Mouse (Mus musculus) macrophage (primary cell): ENCODE measurements around the gene Gzmn. TPM values are rescaled to one million over a fixed set of nuclear protein-coding genes. Genes with fewer than 3 reads are reported as not detected.

Experiments
- H3K27ac ChIP-seq: fragments of 350-480 bp; formaldehyde crosslinking; 2 replicates; pipeline ENCODE4 v1.9.0; 2021
- H3K36me3 ChIP-seq: fragments of 350-480 bp; formaldehyde crosslinking; 2 replicates; pipeline ENCODE4 v1.9.0; 2021; ENCODE audit errors: inconsistent target
- H3K4me3 ChIP-seq: fragments of 350-480 bp; formaldehyde crosslinking; 2 replicates; pipeline ENCODE4 v1.9.0; 2021; ENCODE audit errors: inconsistent target
- H3K79me2 ChIP-seq: fragments of 350-480 bp; formaldehyde crosslinking; 2 replicates; pipeline ENCODE4 v1.9.0; 2021; ENCODE audit errors: inconsistent target
- WGBS: methylation state at CpG from one replicate; pipeline ENCODE4 v1.1.7; 2026; ENCODE audit warnings: inconsistent platforms; ENCODE audit not compliant: missing documents; 5-methylcytosine and 5-hydroxymethylcytosine counted together
- polyA plus RNA-seq: library from polyadenylated mRNA; stranded (reverse); fragments of 250-400 nt; gene quantifications from 3 replicates; pipeline ENCODE4 v1.2.4, GENCODE M21; 2018; ENCODE audit warnings: inconsistent platforms

The Gzmn gene
- polyA plus RNA-seq, 1 experiment from 2014 or later = not detected

DNA sequence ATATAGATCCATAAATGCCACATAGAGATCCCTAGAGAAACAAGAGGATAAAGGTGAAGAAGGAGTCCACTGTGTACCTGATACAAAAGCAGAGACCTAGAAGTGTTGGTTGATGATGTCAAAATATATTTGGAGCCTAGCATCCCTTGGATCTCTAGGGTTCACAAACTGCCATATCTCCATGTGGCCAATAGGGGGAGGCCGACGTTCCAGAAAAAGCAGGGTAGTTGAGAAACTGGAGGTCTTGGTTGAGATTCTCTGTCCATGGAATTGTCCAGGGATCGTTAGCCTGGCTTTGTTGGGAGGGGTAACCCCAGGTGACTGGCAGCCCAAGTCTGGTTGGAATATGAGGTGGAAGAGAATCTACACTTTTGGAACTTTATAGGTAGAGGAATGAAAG is 46.1 kb downstream of the Gzmn start:
- Histone ChIP-seq H3K79me2 (no peaks in the 10 kb centered on the region), H3K27ac (no peak overlapping the region), H3K4me3 (no peak overlapping the region), H3K36me3 (no peaks in the 10 kb centered on the region)
- WGBS = 43% methylated on average over 3 of the region's 3 CpGs

DNA sequence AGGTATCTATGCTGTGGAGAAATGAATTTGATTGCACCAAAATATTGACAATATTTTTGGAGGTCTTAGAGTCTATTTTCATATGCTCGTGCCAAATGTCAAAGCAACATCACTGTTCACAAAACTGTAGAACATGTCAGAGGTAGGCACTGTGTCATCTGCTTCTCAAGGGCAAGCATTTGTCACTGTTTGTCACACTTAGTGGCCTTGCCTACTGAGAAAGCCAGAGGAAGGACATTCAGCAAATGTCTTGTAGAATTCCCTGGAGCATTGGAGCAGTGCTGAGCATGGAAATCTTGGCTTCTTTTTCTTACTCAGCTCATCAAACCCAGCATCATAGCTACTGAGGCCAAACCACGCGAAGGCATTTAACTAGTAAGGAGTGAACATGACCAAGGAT is 50.9 kb downstream of the Gzmn start:
- no peaks in the 10 kb centered on the region for H3K36me3 ChIP-seq
- 75% methylated on average over 3 of the region's 3 CpGs for WGBS
- no peaks in the 10 kb centered on the region for H3K79me2 ChIP-seq
- H3K4me3 ChIP-seq = no peak overlapping the region
- H3K27ac ChIP-seq = no peak overlapping the region

GRCm38 (mm10) chr14:56120525-56120924 is 53.9 kb downstream of the Gzmn start, which contains the start of gene Gzme:
Gzme (minus strand) TSS chr14:56120625.
- no peaks in the 10 kb centered on the region for H3K79me2 ChIP-seq
- no peaks in the 10 kb centered on the region for H3K36me3 ChIP-seq
- no peak within 1 kb of the TSS for H3K27ac ChIP-seq
- H3K4me3 ChIP-seq = no peak within 1 kb of the TSS

Other genes starting within 250 kb of the Gzmn start
- gene Cma1, start 229.9 kb downstream of the Gzmn start, polyA plus RNA-seq = not detected in 3 replicates
- not detected in 3 replicates for gene Cma2, start 223.6 kb downstream of the Gzmn start, polyA plus RNA-seq
- gene Mcpt1, start 156.6 kb downstream of the Gzmn start, polyA plus RNA-seq = not detected in 3 replicates
- gene Mcpt9, start 144.1 kb downstream of the Gzmn start, polyA plus RNA-seq = not detected in 3 replicates
- gene Mcpt2, start 132.6 kb downstream of the Gzmn start, polyA plus RNA-seq = not detected in 3 replicates
- not detected in 3 replicates for gene Mcpt4, start 112.3 kb downstream of the Gzmn start, polyA plus RNA-seq
- gene Mcpt8, start 89.3 kb downstream of the Gzmn start, polyA plus RNA-seq = 0.23 TPM in 1 of 3 replicates, not detected in the others
- gene Ctsg, start 72.0 kb downstream of the Gzmn start, polyA plus RNA-seq = 0.37 to 1.1 TPM in 2 of 3 replicates, not detected in the other
- gene Gzme, start 54.0 kb downstream of the Gzmn start, polyA plus RNA-seq = not detected in 3 replicates
- gene Gzmd, start 42.0 kb downstream of the Gzmn start, polyA plus RNA-seq = not detected in 3 replicates
- gene Gzmg, start 15.0 kb downstream of the Gzmn start, polyA plus RNA-seq = not detected in 3 replicates
- gene Gzmf, start 36.8 kb upstream of the Gzmn start, polyA plus RNA-seq = not detected in 3 replicates
- not detected in 3 replicates for gene Gzmc, start 60.1 kb upstream of the Gzmn start, polyA plus RNA-seq
- gene Gzmb, start 87.7 kb upstream of the Gzmn start, polyA plus RNA-seq = 0.16 TPM in 1 of 3 replicates, not detected in the others
- gene Atp12a, start 190.5 kb upstream of the Gzmn start, polyA plus RNA-seq = not detected in 3 replicates
- 0.77 to 0.98 TPM (median 0.85 TPM) in 3 replicates for gene Rnf17, start 228.0 kb upstream of the Gzmn start, polyA plus RNA-seq